Mouse (Mus musculus) heart, embryonic 14.5 days (tissue): ENCODE data around the gene Fkbp4. TPM values are rescaled to one million over a fixed set of nuclear protein-coding genes. Genes with fewer than 3 reads are reported as not detected.

Source experiments
- ATAC-seq: fragments of 200-750 bp; cut with Nextera tagmentation; 2 replicates; pipeline ENCODE4 v1.8.0; 2017; ENCODE audit warnings: low read depth, moderate TSS enrichment; ENCODE audit not compliant: insufficient number of reproducible peaks, insufficient read depth, low FRiP score
- H3K27ac ChIP-seq, 2 experiments: fragments of 200-500 bp in 1 of 2; fragments of 300-500 bp in 1 of 2; sonication (generic) in 1 of 2; replicated peaks in 1 of 2; 2 replicates each; pipeline ENCODE4 v1.5.1; 2012 to 2014; ENCODE audit warnings: low read depth in 2 of 2, low read length in 2 of 2, control low read depth in 1 of 2, mild to moderate bottlenecking in 1 of 2, mixed read lengths in 1 of 2; ENCODE audit not compliant: control insufficient read depth in 1 of 2, insufficient read depth in 1 of 2
- H3K27me3 ChIP-seq: fragments of 300-500 bp; sonication (generic); 2 replicates; pipeline ENCODE4 v1.6.1; 2014; ENCODE audit warnings: mild to moderate bottlenecking, low read length, control low read depth; ENCODE audit not compliant: control insufficient read depth, insufficient read depth
- H3K36me3 ChIP-seq: fragments of 300-500 bp; sonication (generic); 2 replicates; pipeline ENCODE4 v1.6.1; 2014; ENCODE audit warnings: mild to moderate bottlenecking, control low read depth, low read length, mixed read lengths; ENCODE audit not compliant: control insufficient read depth, insufficient read depth
- H3K4me1 ChIP-seq, 2 experiments: fragments of 200-500 bp in 1 of 2; fragments of 300-500 bp in 1 of 2; sonication (generic) in 1 of 2; 2 replicates each; pipeline ENCODE4 v1.6.1; 2012 to 2014; ENCODE audit warnings: low read length in 2 of 2, control low read depth in 1 of 2, mixed read lengths in 1 of 2; ENCODE audit not compliant: control insufficient read depth in 2 of 2, insufficient read depth in 2 of 2
- H3K4me2 ChIP-seq: fragments of 300-500 bp; sonication (generic); 2 replicates; pipeline ENCODE4 v1.6.1; 2014; ENCODE audit warnings: mild to moderate bottlenecking, low read length
- H3K4me3 ChIP-seq, 2 experiments: fragments of 200-500 bp in 1 of 2; fragments of 300-500 bp in 1 of 2; sonication (generic) in 1 of 2; 2 replicates each; pipeline ENCODE4 v1.5.1; 2012 to 2014; ENCODE audit warnings: low read length in 2 of 2, mild to moderate bottlenecking in 2 of 2, control low read depth in 1 of 2, low read depth in 1 of 2, moderate library complexity in 1 of 2; ENCODE audit not compliant: control insufficient read depth in 1 of 2, insufficient read depth in 1 of 2
- H3K9ac ChIP-seq: fragments of 300-500 bp; sonication (generic); 2 replicates; pipeline ENCODE4 v1.6.1; 2014; ENCODE audit warnings: mild to moderate bottlenecking, low read length
- H3K9me3 ChIP-seq: fragments of 300-500 bp; sonication (generic); 2 replicates; pipeline ENCODE4 v1.6.1; 2016; ENCODE audit warnings: low read length, control low read depth; ENCODE audit not compliant: control insufficient read depth
- WGBS: fragments of 180-500 bp; shearing (Covaris S2); extraction: QIAGEN DNeasy Blood & Tissue Kit; methylation state at CpG from one replicate; pipeline ENCODE4 v1.1.7; 2014; 5-methylcytosine and 5-hydroxymethylcytosine counted together
- polyA plus RNA-seq: library from polyadenylated mRNA; unstranded; fragments of >200 nt; fragmentation: Nextera tagmentation; extraction: Ambion mirVana; gene quantifications from 2 replicates; pipeline ENCODE4 v1.2.1, GENCODE M21; 2014

Fkbp4 gene
- polyA plus RNA-seq, 1 experiment from 2014 or later, result 220 TPM

- 18% methylated on average over 9 of the region's 9 CpGs for WGBS
- no peak for ATAC-seq
Measured at GRCm38 (mm10) chr6:128425046-128425445, 13.4 kb downstream of the Fkbp4 start.

GRCm38 (mm10) chr6:128424269-128425019, 14.0 kb downstream of the Fkbp4 start, which contains the start of gene Itfg2:
Itfg2 (minus strand) TSS chr6:128424931.
- under 1% methylated on average over 42 of the region's 42 CpGs for WGBS
- Histone ChIP-seq H3K27ac (peak within 1 kb of the TSS; percentile 94 to 98), H3K4me3 (peak within 1 kb of the TSS; percentile 47 to 84), H3K4me1 (peaks cover 2 to 7% of the 10 kb centered on the region in 2 experiments; a peak in 3 of 4 replicates), H3K36me3 (peaks cover 18% of the 10 kb centered on the region), H3K4me2 (peak within 1 kb of the TSS; percentile 78), H3K9ac (peak within 1 kb of the TSS; percentile 82), H3K9me3 (no peaks in the 10 kb centered on the region), H3K27me3 (no peaks in the 10 kb centered on the region)
- ATAC-seq, result peak; percentile 92

More at GRCm38 (mm10) chr6:128425046-128425445, 13.4 kb downstream of the Fkbp4 start:
- H3K4me2 ChIP-seq, result peak overlapping the region; percentile 78
- peak overlapping the region; percentile 47 to 84 for H3K4me3 ChIP-seq
- peak overlapping the region; percentile 82 for H3K9ac ChIP-seq
- H3K9me3 ChIP-seq, result no peaks in the 10 kb centered on the region
- peaks cover 24% of the 10 kb centered on the region for H3K36me3 ChIP-seq
- H3K4me1 ChIP-seq, result peaks cover 4 to 7% of the 10 kb centered on the region in 2 experiments; a peak in 3 of 4 replicates
- H3K27me3 ChIP-seq, result no peaks in the 10 kb centered on the region
- H3K27ac ChIP-seq, result peak overlapping the region; percentile 94 to 98

DNA sequence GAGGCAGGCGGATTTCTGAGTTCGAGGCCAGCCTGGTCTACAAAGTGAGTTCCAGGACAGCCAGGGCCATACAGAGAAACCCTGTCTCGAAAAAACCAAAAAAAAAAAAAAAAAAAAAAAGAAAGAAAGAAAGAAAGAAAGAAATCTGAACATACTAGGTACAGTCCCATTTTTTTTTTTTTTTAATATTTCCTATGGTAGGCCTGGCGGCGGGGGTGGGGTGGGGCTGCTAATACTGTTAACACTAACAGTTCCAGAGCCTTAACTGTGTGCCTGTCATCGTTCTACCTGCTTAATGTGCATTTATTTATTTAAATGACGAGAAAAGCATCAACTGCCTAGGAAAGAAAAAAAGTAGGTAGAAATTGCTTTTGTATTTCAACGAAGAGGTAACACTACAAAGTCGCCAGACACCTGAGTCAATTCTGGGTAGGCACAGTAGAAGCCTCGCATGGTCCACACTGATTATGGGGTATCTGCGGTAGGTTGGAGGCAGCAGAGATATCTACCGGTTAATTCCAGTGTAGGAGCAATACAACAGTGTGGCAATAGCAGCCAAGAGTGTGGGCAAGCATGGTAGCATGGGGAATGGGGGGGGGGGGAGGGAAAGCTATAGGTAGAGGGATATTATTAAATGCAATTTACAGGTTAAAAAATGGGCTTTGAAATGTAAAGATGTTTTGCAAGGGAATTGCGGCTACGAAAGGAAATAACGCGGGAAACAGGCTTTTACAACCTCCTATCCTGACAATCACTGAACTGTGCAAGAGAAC, 14.8 kb downstream of the Fkbp4 start:
- WGBS, result 43% methylated on average over 15 of the region's 16 CpGs
- Histone ChIP-seq H3K4me2 (peak overlapping the region; percentile 78), H3K27me3 (no peaks in the 10 kb centered on the region), H3K4me1 (peaks cover 2 to 7% of the 10 kb centered on the region in 2 experiments; a peak in 3 of 4 replicates), H3K27ac (peak overlapping the region in 1 of 2 experiments; percentile 94; a peak in 2 of 4 replicates), H3K9ac (peak overlapping the region; percentile 82), H3K9me3 (no peaks in the 10 kb centered on the region), H3K36me3 (peaks cover 10% of the 10 kb centered on the region), H3K4me3 (peak overlapping the region; percentile 47 to 84)
- no peak for ATAC-seq

GRCm38 (mm10) chr6:128421480-128421879, 17.0 kb downstream of the Fkbp4 start:
- no peaks in the 10 kb centered on the region for H3K27me3 ChIP-seq
- no peak for ATAC-seq
- H3K4me3 ChIP-seq, result no peak overlapping the region
- no peaks in the 10 kb centered on the region for H3K36me3 ChIP-seq
- peaks cover 2 to 7% of the 10 kb centered on the region in 2 experiments; a peak in 3 of 4 replicates for H3K4me1 ChIP-seq
- H3K4me2 ChIP-seq, result no peak overlapping the region
- no peak overlapping the region for H3K27ac ChIP-seq
- 81% methylated on average over 3 of the region's 3 CpGs for WGBS
- H3K9ac ChIP-seq, result no peak overlapping the region
- H3K9me3 ChIP-seq, result no peaks in the 10 kb centered on the region

DNA sequence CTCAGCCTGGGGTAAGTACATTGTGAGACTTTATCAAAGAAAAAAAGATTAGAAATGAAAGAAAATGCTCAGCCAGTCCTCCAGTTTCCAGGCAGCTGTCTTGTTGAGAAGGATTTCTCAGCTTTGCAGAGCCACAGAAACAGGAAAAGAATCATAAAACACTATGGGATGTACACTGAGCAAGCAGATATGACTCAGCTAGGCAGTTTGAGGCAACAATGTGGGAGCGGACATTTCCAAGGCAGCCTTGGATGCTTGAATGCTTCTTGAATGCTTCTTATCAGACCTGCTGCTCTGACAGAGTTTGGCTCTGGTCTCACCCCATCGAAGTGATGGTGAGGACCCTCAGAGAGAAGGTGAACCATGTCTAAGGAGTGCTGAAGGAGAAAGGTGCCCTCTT, 17.4 kb downstream of the Fkbp4 start:
- Histone ChIP-seq H3K36me3 (no peaks in the 10 kb centered on the region), H3K27me3 (no peaks in the 10 kb centered on the region), H3K4me1 (peaks cover 2 to 7% of the 10 kb centered on the region in 2 experiments; a peak in 3 of 4 replicates), H3K4me3 (no peak overlapping the region), H3K4me2 (no peak overlapping the region), H3K9me3 (no peaks in the 10 kb centered on the region), H3K27ac (0 out of 4 replicates have a peak overlapping the region, but pooled peaks of 1 of the 2 experiments have one; percentile 2), H3K9ac (no peak overlapping the region)
- no peak for ATAC-seq
- WGBS, result 60% methylated on average over 2 of the region's 2 CpGs

DNA sequence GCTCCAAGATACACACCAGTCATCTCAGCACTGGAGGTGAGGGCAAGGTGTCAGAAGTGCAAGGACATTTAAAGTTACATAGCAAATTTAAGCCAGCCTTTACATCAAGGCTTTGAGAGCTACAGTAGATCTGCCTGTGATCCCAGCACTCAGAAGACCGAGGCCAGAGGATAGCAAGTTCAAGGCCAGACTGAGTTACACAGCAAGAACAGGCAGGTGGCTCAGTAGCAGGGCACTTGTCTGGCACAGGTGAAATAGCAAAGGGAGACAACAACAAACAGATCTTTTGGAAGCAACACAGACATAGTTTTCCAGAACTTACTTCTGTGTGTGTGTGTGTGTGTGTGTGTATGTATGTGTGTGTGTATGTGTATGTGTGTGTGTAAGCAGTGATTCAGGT, 20.4 kb downstream of the Fkbp4 start:
- Histone ChIP-seq H3K36me3 (peaks cover 13% of the 10 kb centered on the region), H3K27me3 (no peaks in the 10 kb centered on the region), H3K9ac (no peak overlapping the region), H3K4me2 (no peak overlapping the region), H3K4me1 (no peaks in the 10 kb centered on the region), H3K9me3 (no peaks in the 10 kb centered on the region), H3K4me3 (no peak overlapping the region), H3K27ac (no peak overlapping the region)
- WGBS, result 96% methylated on average over 1 of the region's 1 CpGs
- no peak for ATAC-seq

GRCm38 (mm10) chr6:128416169-128416568, 22.3 kb downstream of the Fkbp4 start:
- Histone ChIP-seq H3K27me3 (no peaks in the 10 kb centered on the region), H3K4me3 (no peak overlapping the region), H3K9me3 (no peaks in the 10 kb centered on the region), H3K4me2 (no peak overlapping the region), H3K27ac (no peak overlapping the region), H3K4me1 (no peaks in the 10 kb centered on the region), H3K36me3 (peaks cover 33% of the 10 kb centered on the region), H3K9ac (no peak overlapping the region)
- ATAC-seq, result no peak
- 85% methylated on average over 5 of the region's 5 CpGs for WGBS
